Mouse (Mus musculus): ENCODE measurements around the gene Foxr1. TPM values are rescaled to one million over a fixed set of nuclear protein-coding genes. Genes with fewer than 3 reads are reported as not detected.

Gene Foxr1
- polyA plus RNA-seq, 1 experiment from 2014 or later, result not detected

DNA sequence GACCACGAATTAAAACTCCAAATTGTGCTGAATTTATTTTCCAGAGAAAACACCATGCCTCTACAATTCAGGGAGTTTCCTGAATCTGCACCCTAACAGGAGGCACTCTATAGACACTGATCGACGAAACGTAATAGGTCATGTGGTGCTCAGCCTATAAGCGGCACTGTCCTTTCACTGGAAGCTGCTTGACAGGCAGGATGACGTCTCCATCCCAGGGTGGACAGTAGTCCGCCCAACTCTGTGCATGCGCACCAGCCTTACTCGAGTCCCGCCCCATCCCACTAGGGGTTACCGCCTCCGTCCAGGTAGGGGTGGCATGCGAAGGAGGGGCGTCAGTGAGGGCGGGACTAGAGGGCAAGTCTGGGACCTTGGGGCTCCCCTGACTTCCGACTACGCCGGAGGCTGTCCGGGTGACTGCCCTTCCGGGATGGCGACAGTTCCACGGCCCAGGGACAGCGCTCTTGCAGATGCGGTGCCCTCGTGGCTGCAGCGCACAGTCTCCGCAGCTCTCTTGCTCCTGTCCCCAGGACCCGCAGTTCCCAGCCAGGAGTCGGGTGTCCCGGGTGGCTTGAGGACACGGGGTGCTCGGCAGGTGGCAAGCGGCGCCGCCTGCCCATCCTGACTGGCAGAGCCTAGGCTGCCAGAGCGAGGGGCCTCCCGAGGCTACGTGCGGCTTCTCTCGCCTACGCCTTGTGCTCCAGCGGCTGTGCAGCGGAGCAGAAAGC, 44.1 kb downstream of the Foxr1 start, which contains the start of gene Slc37a4:
TSS of gene Slc37a4 (plus strand) at position 169 of the 728 bp plus-strand sequence.
- peak within 1 kb of the TSS; percentile 88 for H3K4me3 ChIP-seq (replicated peaks)
- peak within 1 kb of the TSS; percentile 93 for H3K27ac ChIP-seq
- peak within 1 kb of the TSS; percentile 99 for H3K4me2 ChIP-seq
- no peaks in the 10 kb centered on the region for H3K27me3 ChIP-seq
- H3K4me1 ChIP-seq (replicated peaks), result peaks cover 44% of the 10 kb centered on the region
- peak within 1 kb of the TSS; percentile 95 for H3K9ac ChIP-seq
- WGBS (ENCODE audit: insufficient replicate concordance), result under 1% methylated on average over 43 of the region's 43 CpGs
- peaks cover 34% of the 10 kb centered on the region for H3K36me3 ChIP-seq
- no peaks in the 10 kb centered on the region for H3K9me3 ChIP-seq (replicated peaks)
- ATAC-seq (ENCODE audit: low read depth), result peak; percentile 98
- peak; percentile 95 for DNase-seq

DNA sequence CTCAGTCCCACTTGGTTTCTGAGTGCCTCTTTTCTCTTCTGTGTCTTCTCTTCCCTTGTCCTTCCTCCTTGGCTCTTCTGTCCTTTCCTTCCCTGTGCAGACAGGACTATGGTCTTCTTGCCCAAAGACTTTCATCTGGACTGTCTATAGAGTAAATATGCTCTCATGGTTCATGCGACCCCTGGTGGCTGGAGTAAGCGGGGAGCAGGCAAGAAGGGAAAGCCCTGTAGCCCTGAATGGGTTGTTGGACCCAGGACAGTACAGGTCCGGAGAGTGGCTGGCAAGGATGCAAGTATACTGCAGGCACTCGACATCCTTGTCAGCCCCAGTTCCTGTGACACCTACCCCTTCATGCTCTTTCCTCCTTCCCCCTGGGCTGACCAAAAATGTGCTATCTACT, 49.5 kb downstream of the Foxr1 start:
- no peak overlapping the region for H3K27ac ChIP-seq
- WGBS (ENCODE audit: insufficient replicate concordance), result 34% methylated on average over 4 of the region's 4 CpGs

DNA sequence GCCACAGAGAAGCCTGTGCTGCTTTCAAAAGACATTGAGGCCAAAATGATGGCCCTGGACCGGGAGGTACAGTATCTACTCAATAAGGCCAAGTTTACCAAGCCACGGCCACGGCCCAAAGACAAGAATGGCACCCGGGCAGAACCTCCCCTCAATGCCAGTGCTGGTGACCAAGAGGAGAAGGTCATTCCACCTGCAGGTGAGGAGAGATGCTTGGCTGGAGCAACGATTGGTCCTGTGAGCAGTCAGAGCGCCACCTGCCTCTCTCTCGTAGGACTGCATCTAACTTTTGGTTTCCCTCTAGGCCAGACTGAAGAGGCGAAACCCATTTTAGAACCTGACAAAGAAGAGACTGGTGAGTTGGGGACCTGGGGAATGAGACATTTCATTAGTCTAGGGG, 51.7 kb downstream of the Foxr1 start:
- H3K36me3 ChIP-seq, result peaks cover 80% of the 10 kb centered on the region
- no peak overlapping the region for H3K4me3 ChIP-seq (replicated peaks)
- no peaks in the 10 kb centered on the region for H3K27me3 ChIP-seq
- DNase-seq, result peak; percentile 28
- H3K4me1 ChIP-seq (replicated peaks), result no peaks in the 10 kb centered on the region
- 63% methylated on average over 8 of the region's 8 CpGs for WGBS (ENCODE audit: insufficient replicate concordance)
- no peak overlapping the region for H3K27ac ChIP-seq
- no peaks in the 10 kb centered on the region for H3K9me3 ChIP-seq (replicated peaks)
- H3K4me2 ChIP-seq, result no peak overlapping the region
- no peak overlapping the region for H3K9ac ChIP-seq
- ATAC-seq (ENCODE audit: low read depth), result no peak

More for the DNA sequence above, 49.5 kb downstream of the Foxr1 start:
- ATAC-seq (ENCODE audit: low read depth) (peak; percentile 39; the same call in 1 of the 2 replicates), DNase-seq (peak; percentile 55)
- Histone ChIP-seq H3K9me3 (replicated peaks) (no peaks in the 10 kb centered on the region), H3K4me2 (no peak overlapping the region), H3K9ac (no peak overlapping the region), H3K27me3 (no peaks in the 10 kb centered on the region), H3K4me1 (replicated peaks) (peaks cover 7% of the 10 kb centered on the region), H3K4me3 (replicated peaks) (no peak overlapping the region), H3K36me3 (peaks cover 58% of the 10 kb centered on the region)

DNA sequence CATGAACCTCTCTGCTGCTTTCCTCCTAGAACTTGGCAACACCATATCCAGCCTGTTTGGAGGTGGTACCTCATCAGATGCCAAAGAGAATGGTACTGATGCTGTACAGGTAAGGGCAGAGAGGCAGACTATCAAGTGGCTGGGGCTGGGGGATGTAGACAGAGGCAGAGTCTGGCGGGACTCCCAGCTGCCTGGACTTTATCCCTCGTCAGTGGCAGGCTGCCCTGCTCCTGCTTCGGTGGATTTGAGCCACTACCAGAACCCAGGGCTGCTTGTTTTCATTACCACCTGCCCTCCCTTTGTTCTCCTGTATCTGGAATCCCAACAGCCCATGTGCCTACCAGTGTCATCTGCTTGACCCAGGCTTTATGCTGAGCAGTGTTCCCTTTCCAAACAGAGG, 53.7 kb downstream of the Foxr1 start:
- Histone ChIP-seq H3K9ac (no peak overlapping the region), H3K4me1 (replicated peaks) (no peaks in the 10 kb centered on the region), H3K27me3 (no peaks in the 10 kb centered on the region), H3K36me3 (peaks cover 96% of the 10 kb centered on the region), H3K4me3 (replicated peaks) (no peak overlapping the region), H3K27ac (no peak overlapping the region), H3K9me3 (replicated peaks) (no peaks in the 10 kb centered on the region), H3K4me2 (no peak overlapping the region)
- WGBS (ENCODE audit: insufficient replicate concordance), result 80% methylated on average over 3 of the region's 3 CpGs
- DNase-seq (no peak), ATAC-seq (ENCODE audit: low read depth) (no peak)

DNA sequence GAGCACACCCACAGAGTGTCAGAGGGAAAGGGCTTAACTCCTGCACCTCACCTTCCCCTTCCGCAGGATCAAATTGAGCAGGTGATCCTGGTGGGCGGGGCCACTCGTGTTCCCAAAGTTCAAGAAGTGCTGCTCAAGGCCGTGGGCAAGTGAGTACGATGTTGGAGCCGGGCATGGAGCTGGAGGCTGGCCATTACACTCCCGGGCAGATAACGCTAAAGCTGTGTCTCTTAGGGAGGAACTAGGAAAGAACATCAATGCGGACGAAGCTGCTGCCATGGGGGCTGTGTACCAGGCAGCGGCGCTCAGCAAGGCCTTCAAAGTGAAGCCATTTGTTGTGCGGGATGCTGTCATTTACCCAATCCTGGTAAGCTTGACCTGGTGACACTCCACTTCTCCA, 56.3 kb downstream of the Foxr1 start:
- Histone ChIP-seq H3K27ac (no peak overlapping the region), H3K4me1 (replicated peaks) (peaks cover 18% of the 10 kb centered on the region), H3K4me3 (replicated peaks) (no peak overlapping the region), H3K36me3 (peaks cover 91% of the 10 kb centered on the region), H3K9me3 (replicated peaks) (no peaks in the 10 kb centered on the region), H3K27me3 (no peaks in the 10 kb centered on the region), H3K9ac (no peak overlapping the region), H3K4me2 (no peak overlapping the region)
- ATAC-seq (ENCODE audit: low read depth), result no peak
- no peak for DNase-seq
- WGBS (ENCODE audit: insufficient replicate concordance), result 82% methylated on average over 13 of the region's 13 CpGs

Small RNA genes lying within 50 kb of the gene (microRNA-seq; reads per million reads assigned to microRNA genes)
- not detected for gene Mir7085

Other genes starting within 250 kb of the Foxr1 start
- 5.7 and 7.2 TPM in 2 replicates for gene Cbl, start 207.1 kb downstream of the Foxr1 start, polyA plus RNA-seq (2015; fragmentation: Nextera tagmentation; extraction: Ambion mirVana)
- not detected in 2 replicates for gene Ccdc153, start 200.5 kb downstream of the Foxr1 start, polyA plus RNA-seq (2015; fragmentation: Nextera tagmentation; extraction: Ambion mirVana)
- 0.06 and 0.24 TPM in 2 replicates for gene Pdzd3, start 189.7 kb downstream of the Foxr1 start, polyA plus RNA-seq (2015; fragmentation: Nextera tagmentation; extraction: Ambion mirVana)
- 3.2 and 3.8 TPM in 2 replicates for gene Nlrx1, start 172.5 kb downstream of the Foxr1 start, polyA plus RNA-seq (2015; fragmentation: Nextera tagmentation; extraction: Ambion mirVana)
- gene Abcg4, start 152.5 kb downstream of the Foxr1 start, polyA plus RNA-seq (2015; fragmentation: Nextera tagmentation; extraction: Ambion mirVana), result 11.1 and 13.0 TPM in 2 replicates
- 11.4 and 11.5 TPM in 2 replicates for gene Hinfp, start 135.5 kb downstream of the Foxr1 start, polyA plus RNA-seq (2015; fragmentation: Nextera tagmentation; extraction: Ambion mirVana)
- 6.4 and 8.2 TPM in 2 replicates for gene C2cd2l, start 120.9 kb downstream of the Foxr1 start, polyA plus RNA-seq (2015; fragmentation: Nextera tagmentation; extraction: Ambion mirVana)
- 20.7 and 23.0 TPM in 2 replicates for gene Dpagt1, start 115.1 kb downstream of the Foxr1 start, polyA plus RNA-seq (2015; fragmentation: Nextera tagmentation; extraction: Ambion mirVana)
- gene H2afx, start 106.4 kb downstream of the Foxr1 start, polyA plus RNA-seq (2015; fragmentation: Nextera tagmentation; extraction: Ambion mirVana), result 208 and 210 TPM in 2 replicates
- 1,411 and 1,456 TPM in 2 replicates for gene Hmbs, start 96.9 kb downstream of the Foxr1 start, polyA plus RNA-seq (2015; fragmentation: Nextera tagmentation; extraction: Ambion mirVana)
- gene Vps11, start 79.5 kb downstream of the Foxr1 start, polyA plus RNA-seq (2015; fragmentation: Nextera tagmentation; extraction: Ambion mirVana), result 14.8 and 15.3 TPM in 2 replicates
- 15.8 and 19.0 TPM in 2 replicates for gene Hyou1, start 61.6 kb downstream of the Foxr1 start, polyA plus RNA-seq (2015; fragmentation: Nextera tagmentation; extraction: Ambion mirVana)
- gene Slc37a4, start 44.3 kb downstream of the Foxr1 start, polyA plus RNA-seq (2015; fragmentation: Nextera tagmentation; extraction: Ambion mirVana), result 18.4 and 21.3 TPM in 2 replicates
- gene Rps25, start 34.0 kb downstream of the Foxr1 start, polyA plus RNA-seq (2015; fragmentation: Nextera tagmentation; extraction: Ambion mirVana), result 1,487 and 1,590 TPM in 2 replicates
- gene Trappc4, start 33.5 kb downstream of the Foxr1 start, polyA plus RNA-seq (2015; fragmentation: Nextera tagmentation; extraction: Ambion mirVana), result 68.3 and 69.4 TPM in 2 replicates
- gene Ccdc84, start 22.6 kb downstream of the Foxr1 start, polyA plus RNA-seq (2015; fragmentation: Nextera tagmentation; extraction: Ambion mirVana), result 13.8 and 16.6 TPM in 2 replicates
- gene Upk2, start 13.8 kb upstream of the Foxr1 start, polyA plus RNA-seq (2015; fragmentation: Nextera tagmentation; extraction: Ambion mirVana), result not detected in 2 replicates
- 1.0 and 1.5 TPM in 2 replicates for gene Bcl9l, start 41.7 kb upstream of the Foxr1 start, polyA plus RNA-seq (2015; fragmentation: Nextera tagmentation; extraction: Ambion mirVana)
- 0.09 TPM in 1 of 2 replicates, not detected in the other for gene Cxcr5, start 120.7 kb upstream of the Foxr1 start, polyA plus RNA-seq (2015; fragmentation: Nextera tagmentation; extraction: Ambion mirVana)
- gene Ddx6, start 163.8 kb upstream of the Foxr1 start, polyA plus RNA-seq (2015; fragmentation: Nextera tagmentation; extraction: Ambion mirVana), result 7.2 and 8.2 TPM in 2 replicates
- not detected in 2 replicates for gene Treh, start 232.1 kb upstream of the Foxr1 start, polyA plus RNA-seq (2015; fragmentation: Nextera tagmentation; extraction: Ambion mirVana)

All from liver, embryonic 13.5 days (tissue).